Mouse (Mus musculus): ENCODE data around the gene Rad23a.

DNA sequence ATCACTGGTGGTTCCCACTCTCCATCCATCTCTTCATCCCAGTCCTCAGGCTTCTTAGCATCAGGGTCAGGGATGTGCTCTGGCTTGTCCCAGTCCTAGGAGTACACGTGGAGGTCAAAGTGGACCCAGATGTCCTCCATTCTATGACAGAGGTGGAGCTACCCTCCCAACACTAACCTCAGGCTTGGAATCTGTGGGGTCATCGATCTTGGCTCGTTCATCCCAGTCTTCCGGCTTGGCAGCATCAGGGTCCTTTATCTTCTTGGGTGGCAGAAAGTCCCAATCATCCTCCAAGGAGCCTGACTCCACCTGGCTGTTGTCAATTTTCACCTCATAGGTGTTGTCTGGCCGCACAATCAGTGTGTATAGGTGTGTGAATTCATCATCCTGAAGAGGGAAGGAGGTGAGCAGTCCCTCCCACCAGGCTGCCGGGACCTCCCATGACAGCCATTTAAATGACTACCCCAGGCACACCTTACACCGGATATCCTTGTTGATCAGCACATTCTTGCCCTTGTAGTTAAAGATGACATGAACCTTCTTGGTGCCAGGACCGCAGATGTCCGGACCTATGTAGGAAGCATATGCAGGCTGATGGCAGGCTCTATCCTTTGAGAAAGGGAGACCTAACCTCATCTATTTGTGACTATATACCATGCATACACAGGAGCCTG lies 4.1 kb upstream of the Rad23a start:
- TF ChIP-seq CTCF (IDR thresholded peaks at IDR 0.05; ENCODE audit: extremely low read depth, insufficient read length, insufficient replicate concordance, low read depth, low read length) (no peak), POLR2A (IDR thresholded peaks at IDR 0.05; ENCODE audit: low read depth, low read length) (no peak)
